Mouse (Mus musculus) spleen, postnatal 0 days (tissue): ENCODE measurements around the gene Nepro. TPM values are rescaled to one million over a fixed set of nuclear protein-coding genes. Genes with fewer than 3 reads are reported as not detected.

Source experiments
- polyA plus RNA-seq: library from polyadenylated mRNA; unstranded; fragments of >200 nt; fragmentation: Nextera tagmentation; extraction: Ambion mirVana; gene quantifications from 2 replicates; pipeline ENCODE4 v1.2.1, GENCODE M21; 2015

The Nepro gene
- 3.7 and 3.8 TPM in 2 replicates for polyA plus RNA-seq

GRCm38 (mm10) chr16:44724083-44724787, at the start of gene Nepro:
TSS of gene Nepro (plus strand) at chr16:44724301.

GRCm38 (mm10) chr16:44745866-44746562, 21.9 kb downstream of the Nepro start, which contains the start of gene Gtpbp8:
TSS of gene Gtpbp8 (minus strand) at chr16:44746363.

GRCm38 (mm10) chr16:44765555-44766319, 41.6 kb downstream of the Nepro start, which contains the start of gene Cd200r1:
TSS of gene Cd200r1 (plus strand) at chr16:44765736.

Other genes with a start within 250 kb of the Nepro start
- 3.1 and 4.5 TPM in 2 replicates for gene Boc, start 165.4 kb upstream of the Nepro start, polyA plus RNA-seq
- gene Gtpbp8, start 22.1 kb downstream of the Nepro start, polyA plus RNA-seq = 18.7 and 20.3 TPM in 2 replicates
- 4.3 and 7.3 TPM in 2 replicates for gene Cd200r1, start 41.4 kb downstream of the Nepro start, polyA plus RNA-seq
- 1.8 and 2.4 TPM in 2 replicates for gene Cd200r4, start 87.4 kb downstream of the Nepro start, polyA plus RNA-seq
- gene Cd200r2, start 142.8 kb downstream of the Nepro start, polyA plus RNA-seq = not detected in 2 replicates
- 6.6 and 13.8 TPM in 2 replicates for gene Cd200r3, start 219.4 kb downstream of the Nepro start, polyA plus RNA-seq